Mouse (Mus musculus) hindbrain, postnatal 0 days (tissue): Measurements from ENCODE around the gene Qser1. TPM values are rescaled to one million over a fixed set of nuclear protein-coding genes. Genes with fewer than 3 reads are reported as not detected.

Experiments used
- ATAC-seq: fragments of 200-750 bp; cut with Nextera tagmentation; 2 replicates; pipeline ENCODE4 v1.8.0; 2017; ENCODE audit warnings: mild to moderate bottlenecking, moderate TSS enrichment, moderate library complexity
- DNase-seq: peaks from one replicate; pipeline ENCODE4 v3.0.0-alpha.2; 2015; ENCODE audit warnings: low spot score
- H3K27ac ChIP-seq: fragments of 300-500 bp; sonication (generic); 2 replicates; pipeline ENCODE4 v1.5.1; 2014; ENCODE audit warnings: mild to moderate bottlenecking
- H3K27me3 ChIP-seq: fragments of 300-500 bp; sonication (generic); 2 replicates; pipeline ENCODE4 v1.6.1; 2014; ENCODE audit warnings: low read length, mixed read lengths; ENCODE audit not compliant: insufficient read depth
- H3K36me3 ChIP-seq: fragments of 300-500 bp; sonication (generic); 2 replicates; pipeline ENCODE4 v1.6.1; 2014; ENCODE audit warnings: low read length, mixed read lengths; ENCODE audit not compliant: insufficient read depth
- H3K4me1 ChIP-seq: fragments of 300-500 bp; sonication (generic); 2 replicates; pipeline ENCODE4 v1.6.1; 2014; ENCODE audit warnings: antibody characterized with exemption, low read length, mixed read lengths; ENCODE audit not compliant: insufficient read depth
- H3K4me2 ChIP-seq: fragments of 300-500 bp; sonication (generic); 2 replicates; pipeline ENCODE4 v1.6.1; 2014; ENCODE audit warnings: low read depth, mild to moderate bottlenecking, low read length, moderate library complexity, mixed read lengths
- H3K4me3 ChIP-seq: fragments of 300-500 bp; sonication (generic); 2 replicates; pipeline ENCODE4 v1.5.1; 2014; ENCODE audit warnings: low read length
- H3K9ac ChIP-seq: fragments of 300-500 bp; sonication (generic); replicated peaks from 2 replicates; pipeline ENCODE4 v1.6.1; 2014; ENCODE audit warnings: mild to moderate bottlenecking, low read length, moderate library complexity, mixed read lengths
- H3K9me3 ChIP-seq: fragments of 300-500 bp; sonication (generic); 2 replicates; pipeline ENCODE4 v1.6.1; 2016; ENCODE audit warnings: low read length, mixed read lengths
- CTCF ChIP-seq: IDR thresholded peaks from 2 replicates; pipeline ENCODE4 v1.5.1; 2016; ENCODE audit warnings: antibody characterized with exemption, control low read depth, low read depth
- WGBS: fragments of 180-500 bp; shearing (Covaris S2); extraction: QIAGEN DNeasy Blood & Tissue Kit; methylation state at CpG from one replicate; pipeline ENCODE4 v1.1.7; 2014; 5-methylcytosine and 5-hydroxymethylcytosine counted together
- polyA plus RNA-seq: library from polyadenylated mRNA; unstranded; fragments of >200 nt; fragmentation: Nextera tagmentation; extraction: Ambion mirVana; gene quantifications from 2 replicates; pipeline ENCODE4 v1.2.1, GENCODE M21; 2015
- total RNA-seq: library from RNA; depleted of rRNA; stranded (reverse); fragments of >200 nt; gene quantifications from 2 replicates; pipeline ENCODE4 v1.2.3, GENCODE M21; 2014

Gene Qser1
- total and polyA plus RNA-seq, 2 experiments from 2014 or later: 4.3 to 12.2 TPM

GRCm38 (mm10) chr2:104854836-104855235 is 38.3 kb upstream of the Qser1 start:
- Histone ChIP-seq H3K4me2 (no peak overlapping the region), H3K4me3 (no peak overlapping the region), H3K27ac (no peak overlapping the region), H3K9ac (no peak overlapping the region), H3K9me3 (no peaks in the 10 kb centered on the region), H3K36me3 (no peaks in the 10 kb centered on the region), H3K27me3 (no peaks in the 10 kb centered on the region; the same call in 1 of the 2 replicates), H3K4me1 (no peaks in the 10 kb centered on the region)
- no peak for TF ChIP-seq CTCF
- ATAC-seq (no peak), DNase-seq (no peak)
- WGBS: 79% methylated on average over 1 of the region's 1 CpGs

GRCm38 (mm10) chr2:104852546-104852945 is 36.0 kb upstream of the Qser1 start:
- H3K27me3 ChIP-seq: no peaks in the 10 kb centered on the region; the same call in 1 of the 2 replicates
- H3K4me1 ChIP-seq: no peaks in the 10 kb centered on the region
- TF ChIP-seq CTCF: no peak
- H3K4me2 ChIP-seq: no peak overlapping the region
- no peaks in the 10 kb centered on the region for H3K36me3 ChIP-seq
- DNase-seq (no peak), ATAC-seq (no peak)
- no peak overlapping the region for H3K4me3 ChIP-seq
- no peaks in the 10 kb centered on the region for H3K9me3 ChIP-seq
- no peak overlapping the region for H3K27ac ChIP-seq
- 91% methylated on average over 7 of the region's 7 CpGs for WGBS
- no peak overlapping the region for H3K9ac ChIP-seq

GRCm38 (mm10) chr2:104851686-104852085 is 35.1 kb upstream of the Qser1 start:
- Histone ChIP-seq H3K27me3 (no peaks in the 10 kb centered on the region; the same call in 1 of the 2 replicates), H3K36me3 (no peaks in the 10 kb centered on the region), H3K4me3 (no peak overlapping the region), H3K4me1 (no peaks in the 10 kb centered on the region), H3K4me2 (no peak overlapping the region), H3K9ac (no peak overlapping the region), H3K27ac (no peak overlapping the region), H3K9me3 (no peaks in the 10 kb centered on the region)
- no peak for ATAC-seq
- DNase-seq: peak; percentile 9
- 20% methylated on average over 5 of the region's 5 CpGs for WGBS
- TF ChIP-seq CTCF: no peak

- no peaks in the 10 kb centered on the region; the same call in 1 of the 2 replicates for H3K27me3 ChIP-seq
- ATAC-seq: no peak
- peak overlapping the region; percentile 100 for H3K4me2 ChIP-seq
- DNase-seq: peak; percentile 6
- H3K9ac ChIP-seq: peak overlapping the region; percentile 50; the same call in 1 of the 2 replicates
- no peaks in the 10 kb centered on the region for H3K9me3 ChIP-seq
- no peaks in the 10 kb centered on the region for H3K36me3 ChIP-seq
- H3K4me1 ChIP-seq: no peaks in the 10 kb centered on the region
- WGBS: 63% methylated on average over 3 of the region's 3 CpGs
- H3K4me3 ChIP-seq: peak overlapping the region; percentile 60
- TF ChIP-seq CTCF: no peak
- H3K27ac ChIP-seq: no peak overlapping the region
Observed at GRCm38 (mm10) chr2:104849991-104850359, 33.4 kb upstream of the Qser1 start.

- Histone ChIP-seq H3K36me3 (no peaks in the 10 kb centered on the region), H3K9me3 (no peaks in the 10 kb centered on the region), H3K4me3 (peak within 1 kb of the TSS; percentile 60), H3K4me1 (no peaks in the 10 kb centered on the region), H3K4me2 (peak within 1 kb of the TSS; percentile 100), H3K27ac (no peak within 1 kb of the TSS), H3K27me3 (no peaks in the 10 kb centered on the region; the same call in 1 of the 2 replicates), H3K9ac (peak within 1 kb of the TSS; percentile 50)
- DNase-seq: peak; percentile 62
- WGBS: under 1% methylated on average over 61 of the region's 62 CpGs
- peak; percentile 35 for TF ChIP-seq CTCF
- ATAC-seq: peak; percentile 78
Observed at GRCm38 (mm10) chr2:104849276-104849990, 32.9 kb upstream of the Qser1 start, which contains the start of gene Prrg4. TSS of gene Prrg4 (minus strand) at chr2:104849876.

- Histone ChIP-seq H3K4me2 (peak overlapping the region; percentile 100), H3K4me3 (peak overlapping the region; percentile 60), H3K27me3 (no peaks in the 10 kb centered on the region; the same call in 1 of the 2 replicates), H3K36me3 (no peaks in the 10 kb centered on the region), H3K27ac (no peak overlapping the region), H3K4me1 (no peaks in the 10 kb centered on the region), H3K9ac (no peak overlapping the region), H3K9me3 (no peaks in the 10 kb centered on the region)
- no peak for TF ChIP-seq CTCF
- ATAC-seq (no peak), DNase-seq (no peak)
- 36% methylated on average over 16 of the region's 16 CpGs for WGBS
Observed at GRCm38 (mm10) chr2:104848235-104849161, 31.9 kb upstream of the Qser1 start.
